Mouse (Mus musculus) lung, postnatal 25 days (tissue): Measurements from ENCODE around the gene Cdk18.

Experiments
- DNase-seq: peaks from one replicate; pipeline ENCODE4 v3.0.0; 2022; ENCODE audit warnings: low spot score

Cdk18 gene

GRCm38 (mm10) chr1:132113098-132113497 is 26.4 kb downstream of the Cdk18 start:
- no peak for DNase-seq

GRCm38 (mm10) chr1:132112426-132112825 is 27.1 kb downstream of the Cdk18 start:
- DNase-seq: peak; percentile 41

- DNase-seq: no peak
Measured at GRCm38 (mm10) chr1:132111411-132111810, 28.1 kb downstream of the Cdk18 start.

GRCm38 (mm10) chr1:132109368-132109767 is 30.1 kb downstream of the Cdk18 start:
- no peak for DNase-seq

- DNase-seq: no peak
Measured at GRCm38 (mm10) chr1:132104353-132104752, 35.1 kb downstream of the Cdk18 start.

GRCm38 (mm10) chr1:132101953-132102697 is 37.4 kb downstream of the Cdk18 start:
- no peak for DNase-seq

GRCm38 (mm10) chr1:132099775-132100174 is 39.7 kb downstream of the Cdk18 start:
- DNase-seq: no peak

GRCm38 (mm10) chr1:132099016-132099415 is 40.5 kb downstream of the Cdk18 start:
- no peak for DNase-seq

GRCm38 (mm10) chr1:132098076-132098475 is 41.4 kb downstream of the Cdk18 start:
- no peak for DNase-seq

- peak; percentile 23 for DNase-seq
Measured at GRCm38 (mm10) chr1:132095356-132096004, 44.0 kb downstream of the Cdk18 start.

GRCm38 (mm10) chr1:132093269-132093668 is 46.2 kb downstream of the Cdk18 start:
- no peak for DNase-seq

- no peak for DNase-seq
Measured at GRCm38 (mm10) chr1:132090266-132090665, 49.2 kb downstream of the Cdk18 start.

- DNase-seq: peak; percentile 48
Measured at GRCm38 (mm10) chr1:132089767-132090166, 49.7 kb downstream of the Cdk18 start.

- no peak for DNase-seq
Measured at GRCm38 (mm10) chr1:132088181-132088671, 51.3 kb downstream of the Cdk18 start.

GRCm38 (mm10) chr1:132085181-132086049 is 54.1 kb downstream of the Cdk18 start:
- DNase-seq: no peak

- no peak for DNase-seq
Measured at GRCm38 (mm10) chr1:132078413-132078812, 61.1 kb downstream of the Cdk18 start.

GRCm38 (mm10) chr1:132075576-132075975 is 63.9 kb downstream of the Cdk18 start:
- peak; percentile 24 for DNase-seq

GRCm38 (mm10) chr1:132070659-132071058 is 68.8 kb downstream of the Cdk18 start:
- DNase-seq: no peak

GRCm38 (mm10) chr1:132069436-132069835 is 70.0 kb downstream of the Cdk18 start:
- DNase-seq: no peak

GRCm38 (mm10) chr1:132067261-132068255 is 71.9 kb downstream of the Cdk18 start, which contains the start of gene Mfsd4a:
Gene Mfsd4a (minus strand): TSS chr1:132068062.
- peak; percentile 28 for DNase-seq
